ENCODE assay signal across 8 mouse cellular contexts in the genomic region with DNA sequence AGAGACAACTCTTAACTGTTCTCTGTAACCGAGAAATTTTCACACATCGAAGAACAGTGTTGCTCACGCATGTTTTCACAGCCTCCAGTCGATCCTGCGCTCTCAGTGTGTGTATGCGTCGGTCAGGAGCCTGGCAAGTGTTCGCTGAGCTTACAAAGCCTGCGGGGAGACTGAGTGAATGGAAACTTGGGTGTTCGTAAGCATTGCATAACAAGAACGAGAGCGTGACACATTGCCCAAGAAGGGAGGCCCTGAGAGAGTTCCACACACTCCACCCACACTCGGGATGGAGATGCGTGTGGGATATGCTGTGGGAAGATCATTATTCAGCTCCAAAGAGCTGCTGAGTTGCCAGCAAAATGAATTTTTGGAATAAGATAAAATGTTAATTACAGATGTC. TPM values are rescaled to one million over a fixed set of nuclear protein-coding genes. Genes with fewer than 3 reads are reported as not detected.
A peak's percentile ranks its signal among the peaks of the same experiment; 100 is the strongest.
DNase-seq lines count a peak whose midpoint lies in the region; ATAC-seq lines count a peak whose summit lies in the region.

No protein-coding gene starts in this region.

- intact Hi-C loops in left cerebral cortex, postnatal 4 days (cut with DNase I), result no loop called here

- ATAC-seq in frontal cortex, adult (ENCODE audit: low TSS enrichment), result peak; percentile 97

- DNase-seq in left cerebral cortex, adult 11 months (ENCODE audit: low spot score), result peak; percentile 58
- no peak for DNase-seq in left cerebral cortex, postnatal 4 days
- peak; percentile 59 to 64 for DNase-seq in layer of hippocampus, postnatal 36 days
- peak; percentile 43 to 68 for DNase-seq in right cerebral cortex, postnatal 10 days (ENCODE audit: low spot score in 2 of 2)
- no peak for DNase-seq in kidney, adult 18-20 months
- no peak for DNase-seq in thymus, postnatal 10 days (ENCODE audit: low spot score in 2 of 2)
- DNase-seq in embryo, embryonic 10 days (ENCODE audit: low spot score), result no peak

RNA-seq across cellular contexts. Expression of gene Spdl1, which starts 31.7 kb away (rescaled TPM):
- 1 to 10 TPM; 1.0 to 2.4 TPM for total RNA-seq in left cerebral cortex, postnatal 4 days (2021)
- total RNA-seq in layer of hippocampus, postnatal 36 days (2021), result under 1 TPM; 0.25 to 0.40 TPM

Comparison
In these comparisons a context has a peak if more than half of its experiments do, and no peak if none do; other contexts are left out.
1. DNase-seq: peak in left cerebral cortex, adult 11 months (single experiment), layer of hippocampus, postnatal 36 days (2 of 2) and right cerebral cortex, postnatal 10 days (2 of 2); none in left cerebral cortex, postnatal 4 days (single experiment), kidney, adult 18-20 months (single experiment), thymus, postnatal 10 days (0 of 2) and embryo, embryonic 10 days (single experiment).